Mouse (Mus musculus) T-helper 17 cell (primary cell): ENCODE data around the gene AC134908.4.
"Not testable (repeated sequence)": the region's sequence is repeated elsewhere in the genome, so short reads cannot be mapped to it uniquely, and the experiment has no call there.

Source experiments
- in situ Hi-C, 2 experiments: fragments of 300-600 bp; cut with MboI, MseI; formaldehyde crosslinking; loops; 1 replicate in 1 of 2; 2 replicates in 1 of 2; pipeline ENCODE4 v1.15.1; 2025; ENCODE audit warnings: high pct_unique_total_duplicates in 2 of 2

Gene AC134908.4

GRCm38 (mm10) chr17:25777948-25778347 is 17.5 kb downstream of the AC134908.4 start:
- in situ Hi-C loops = no loop called here

DNA sequence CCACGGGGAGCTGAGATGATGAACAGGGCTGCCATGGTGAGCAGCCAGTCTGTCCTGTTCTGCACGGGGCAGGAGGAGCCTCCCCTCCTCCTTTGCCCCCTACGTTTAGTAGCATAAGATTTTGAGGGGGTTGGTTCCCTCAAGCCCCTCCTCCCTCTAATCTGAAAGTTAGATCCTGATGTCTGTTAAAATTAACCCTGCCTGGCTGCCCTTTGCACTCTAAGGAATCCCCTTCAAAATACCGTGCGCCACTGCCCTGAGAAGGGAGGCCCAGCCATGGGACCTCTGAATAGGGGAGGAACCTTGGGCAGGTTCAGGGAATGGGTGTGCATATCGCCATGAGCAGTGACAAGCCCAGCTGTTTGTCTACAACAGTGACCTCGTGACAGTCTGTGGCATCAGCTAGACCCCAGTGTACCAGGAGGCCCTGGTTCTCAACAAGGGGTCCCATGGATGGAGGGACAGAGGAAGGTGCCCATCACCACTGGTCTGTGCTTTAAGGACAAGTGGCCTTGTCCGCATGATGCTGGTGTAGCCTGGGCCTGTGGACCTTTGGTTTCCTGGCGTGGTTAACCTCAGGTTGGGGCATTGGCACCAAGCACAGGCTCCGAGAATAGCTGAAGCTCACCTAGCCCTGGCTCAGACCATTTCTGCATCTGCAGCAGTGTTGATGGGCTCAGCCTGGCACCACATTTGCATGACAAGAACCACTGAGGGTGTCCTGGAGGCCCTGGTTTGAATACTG is 20.0 kb downstream of the AC134908.4 start:
- in situ Hi-C loops = no loop called here

DNA sequence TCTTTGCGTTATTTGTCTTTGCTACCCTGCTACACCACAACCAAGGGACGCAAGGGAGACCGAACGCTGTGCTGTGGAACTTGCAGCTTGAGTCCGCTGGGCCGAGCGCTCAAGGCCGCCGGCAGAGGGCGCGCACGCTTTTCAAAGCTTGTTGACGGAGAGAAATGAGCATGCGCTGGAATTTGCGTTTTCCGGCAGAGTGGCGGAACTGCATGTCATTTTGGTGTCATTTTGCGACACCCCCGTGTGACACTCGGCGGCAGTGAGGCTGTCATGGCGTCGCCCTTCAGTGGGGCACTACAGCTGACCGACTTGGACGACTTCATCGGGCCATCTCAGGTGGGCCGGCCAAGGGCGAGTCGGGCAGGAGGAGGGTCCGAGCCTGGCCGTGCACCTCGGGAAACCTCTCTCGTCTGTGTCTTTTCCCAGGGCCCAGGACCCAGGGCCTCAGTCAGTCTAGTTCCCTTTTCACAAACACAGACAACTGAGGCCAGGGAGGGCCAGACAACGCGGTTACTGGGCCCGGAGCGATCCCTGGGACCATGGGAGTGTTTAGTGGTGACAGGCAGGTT is 21.8 kb downstream of the AC134908.4 start, which contains the start of gene Narfl:
Gene Narfl (plus strand): TSS at position 228 of the 572 bp plus-strand sequence.
- in situ Hi-C loops = no loop called here

DNA sequence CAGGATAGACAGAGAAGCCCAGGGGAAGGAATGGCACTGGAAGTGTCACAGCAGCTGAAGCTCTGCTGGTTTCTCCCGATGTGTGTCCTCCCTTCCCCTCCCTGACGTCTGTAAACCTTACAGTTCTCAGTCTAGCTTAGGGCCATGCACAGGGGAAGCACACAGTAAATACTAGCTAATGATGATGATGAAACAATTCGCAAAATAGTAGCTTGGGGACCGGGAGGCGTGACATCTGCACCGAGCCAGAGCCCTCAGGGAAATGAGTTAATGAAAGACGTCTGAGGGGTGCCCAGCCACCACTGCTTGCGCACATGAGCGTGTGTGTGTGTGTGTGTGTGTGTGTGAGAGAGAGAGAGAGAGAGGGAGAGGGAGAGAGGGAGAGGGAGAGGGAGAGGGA is 26.1 kb downstream of the AC134908.4 start:
- in situ Hi-C loops = loop anchor here (5.0 kb wide), 1 partner anchor 33 kb away; no protein-coding TSS in a partner anchor

DNA sequence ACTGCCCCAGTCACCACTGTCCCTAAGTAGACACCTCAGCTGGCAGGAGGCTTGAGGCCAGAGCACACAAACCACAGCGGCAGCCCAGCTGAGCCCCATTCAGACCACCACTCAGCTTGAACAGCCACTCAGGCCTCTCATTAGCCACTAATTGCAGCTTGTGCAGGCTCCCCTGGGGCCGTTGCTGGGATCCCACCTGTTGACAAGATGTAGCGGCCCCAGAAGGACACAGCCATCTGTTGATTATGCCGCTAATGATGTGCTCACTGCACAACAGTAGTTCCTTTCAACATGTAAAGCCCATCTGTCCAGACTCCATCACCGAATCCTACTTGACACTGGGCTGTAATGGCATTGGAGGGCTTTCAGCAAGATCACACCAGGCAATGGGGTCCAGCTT is 29.6 kb downstream of the AC134908.4 start:
- in situ Hi-C loops = loop anchor here (5.0 kb wide), 1 partner anchor 36 kb away; no protein-coding TSS in a partner anchor

DNA sequence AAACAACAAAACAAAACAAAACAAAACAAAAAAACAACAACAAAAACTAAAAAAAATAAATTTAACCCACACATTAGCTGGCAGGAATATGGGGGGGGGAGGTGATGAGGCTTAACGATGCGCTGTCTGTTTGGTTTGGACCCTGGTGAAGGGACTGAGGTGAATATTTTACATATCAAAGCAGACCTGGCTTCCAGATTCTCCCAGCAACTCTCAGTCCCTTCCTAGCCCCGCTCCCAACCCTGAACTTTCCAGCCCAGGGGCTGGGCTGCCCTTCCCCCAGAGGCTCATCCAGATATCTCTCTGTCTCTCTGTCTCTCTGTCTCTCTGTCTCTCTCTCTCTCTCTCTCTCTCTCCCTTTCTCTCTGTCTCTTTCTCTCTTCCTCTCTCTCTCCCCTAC is 32.9 kb downstream of the AC134908.4 start:
- in situ Hi-C loops = no loop called here

GRCm38 (mm10) chr17:25761561-25761970 is 33.9 kb downstream of the AC134908.4 start:
- in situ Hi-C loops = no loop called here

DNA sequence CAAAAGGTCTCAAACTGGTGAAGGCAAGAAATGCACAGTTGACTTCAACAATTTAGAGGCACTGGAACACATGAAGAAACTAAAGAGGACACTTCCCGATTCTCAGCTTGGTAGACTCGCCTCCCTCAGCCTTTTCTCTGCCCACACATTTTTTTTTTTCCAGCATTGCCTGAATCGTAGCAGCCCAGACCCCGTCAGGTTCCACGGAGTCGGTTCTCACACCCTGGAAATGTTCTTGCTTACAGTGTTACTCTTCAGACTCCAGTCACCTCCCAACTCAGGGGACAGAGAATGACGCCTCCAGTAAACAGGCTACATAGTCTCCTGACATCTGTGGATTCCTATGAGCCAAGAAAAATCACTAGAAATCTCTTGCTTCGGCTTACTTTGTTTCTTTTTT is 35.3 kb downstream of the AC134908.4 start:
- in situ Hi-C loops = no loop called here

DNA sequence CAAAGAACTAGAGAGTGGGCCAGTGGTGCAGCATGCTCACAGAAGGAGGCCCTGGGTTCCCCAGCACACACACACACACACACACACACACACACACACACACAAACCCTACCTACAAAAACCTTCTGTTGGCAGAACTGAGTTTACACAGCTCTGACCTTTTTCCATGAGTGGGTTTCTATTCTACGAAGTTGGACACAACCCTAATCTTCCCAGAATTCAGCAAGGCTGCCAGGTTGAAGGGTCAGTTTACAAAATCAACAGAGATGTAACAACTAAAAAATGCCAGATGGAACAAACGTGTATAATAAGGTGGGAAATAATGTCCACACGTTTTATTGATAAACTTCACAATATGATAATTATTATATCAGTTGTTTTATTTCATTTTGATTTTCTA is 37.8 kb downstream of the AC134908.4 start:
- in situ Hi-C loops = no loop called here

GRCm38 (mm10) chr17:25756378-25757242 is 38.8 kb downstream of the AC134908.4 start:
- in situ Hi-C loops = no loop called here

DNA sequence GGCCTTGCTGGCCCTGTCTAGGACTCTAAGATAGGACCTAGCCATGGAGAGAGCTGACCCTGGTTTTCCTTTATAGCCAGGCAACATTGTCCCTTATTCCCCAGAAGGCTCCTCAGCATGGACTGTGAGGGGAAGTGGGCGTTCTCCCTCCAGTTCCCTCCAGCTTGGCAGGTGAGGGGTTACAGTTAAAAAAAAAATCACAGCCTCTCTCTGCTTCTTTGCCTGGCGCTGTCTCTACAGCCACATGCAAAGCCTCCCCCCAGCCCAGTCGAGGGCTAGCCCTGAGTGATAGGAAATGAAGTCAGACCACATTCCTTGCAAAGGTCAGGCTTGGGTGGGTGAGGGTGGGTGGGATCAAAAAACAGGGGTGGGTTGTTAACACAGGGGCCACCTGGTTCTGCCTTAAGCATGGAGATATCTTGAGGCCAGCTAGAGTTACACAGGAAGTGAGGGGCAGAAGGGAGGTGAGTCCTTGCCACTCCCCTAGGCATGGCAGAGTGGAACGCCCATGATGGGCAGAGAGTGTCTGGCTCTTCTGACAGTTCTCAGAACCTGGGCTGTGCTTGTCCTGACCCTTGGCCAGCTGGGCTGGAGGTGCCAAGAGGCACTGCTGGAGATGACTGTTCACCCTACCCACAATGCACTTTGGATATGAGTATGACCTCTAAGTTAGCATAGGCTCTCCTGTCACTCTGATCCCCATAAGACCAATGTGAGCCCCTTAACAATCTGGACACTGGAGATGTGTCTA is 39.7 kb downstream of the AC134908.4 start:
- in situ Hi-C loops = no loop called here

DNA sequence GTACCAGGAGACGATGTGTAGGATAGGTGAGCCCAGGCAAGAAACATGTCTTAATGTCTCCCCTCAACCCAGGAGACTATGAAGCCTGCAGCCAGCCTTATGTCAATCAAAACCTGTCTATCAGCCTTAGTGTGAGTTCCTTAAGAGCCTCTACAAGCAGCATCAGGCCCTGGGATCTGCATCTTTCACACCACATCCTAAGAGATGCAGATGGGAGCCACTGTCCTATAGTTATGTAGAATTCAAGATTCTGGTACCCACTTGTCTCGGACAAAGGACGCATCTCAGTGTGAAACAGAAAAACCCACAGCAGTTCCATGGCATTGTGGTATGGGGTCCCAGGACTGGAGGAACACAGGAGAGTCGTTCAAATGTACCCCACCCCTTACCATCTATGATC is 40.4 kb downstream of the AC134908.4 start:
- in situ Hi-C loops = no loop called here

DNA sequence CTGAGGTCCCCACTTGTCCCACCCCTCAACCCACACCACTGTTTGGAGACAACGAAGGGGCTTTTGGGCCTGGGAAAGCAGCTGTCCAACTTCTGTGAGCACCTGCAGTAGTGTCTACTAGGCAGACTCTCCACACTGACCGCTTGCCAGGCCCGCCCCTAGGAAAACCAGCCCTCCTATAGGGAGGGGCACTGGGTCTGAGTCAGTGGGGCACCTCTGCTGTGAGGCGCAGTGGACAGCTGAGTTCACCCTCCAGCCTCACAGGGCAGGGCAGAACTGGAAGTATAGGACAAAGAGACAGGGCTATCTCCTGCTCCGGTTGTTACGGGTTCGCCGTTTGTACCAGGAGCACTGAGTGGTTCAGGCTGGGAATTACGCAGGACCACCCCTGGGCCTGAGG is 41.2 kb downstream of the AC134908.4 start, which contains the start of gene Msln:
Gene Msln (minus strand): TSS at position 138 of the 400 bp plus-strand sequence.
- in situ Hi-C loops = no loop called here

DNA sequence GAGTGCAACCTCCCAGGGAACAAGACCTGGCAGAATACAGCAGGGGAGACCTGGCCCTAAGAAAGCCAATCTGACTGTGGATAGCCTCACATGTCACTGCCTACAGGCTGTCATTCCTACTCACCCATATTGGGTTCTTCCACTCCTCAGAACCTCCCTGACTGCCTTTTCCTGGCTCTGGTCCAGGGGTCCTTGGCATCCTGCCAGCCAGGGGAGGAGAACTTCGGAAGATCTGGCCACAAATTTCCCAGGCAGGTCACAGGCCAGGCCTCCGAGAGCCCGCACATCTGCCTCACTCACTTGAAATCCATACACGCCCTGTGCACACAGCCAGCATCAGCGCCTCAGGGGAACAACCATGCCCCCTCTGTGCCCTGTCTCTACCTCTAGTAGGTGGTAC is 44.0 kb downstream of the AC134908.4 start:
- in situ Hi-C loops = no loop called here

GRCm38 (mm10) chr17:25749314-25749713 is 46.1 kb downstream of the AC134908.4 start:
- in situ Hi-C loops = no loop called here

DNA sequence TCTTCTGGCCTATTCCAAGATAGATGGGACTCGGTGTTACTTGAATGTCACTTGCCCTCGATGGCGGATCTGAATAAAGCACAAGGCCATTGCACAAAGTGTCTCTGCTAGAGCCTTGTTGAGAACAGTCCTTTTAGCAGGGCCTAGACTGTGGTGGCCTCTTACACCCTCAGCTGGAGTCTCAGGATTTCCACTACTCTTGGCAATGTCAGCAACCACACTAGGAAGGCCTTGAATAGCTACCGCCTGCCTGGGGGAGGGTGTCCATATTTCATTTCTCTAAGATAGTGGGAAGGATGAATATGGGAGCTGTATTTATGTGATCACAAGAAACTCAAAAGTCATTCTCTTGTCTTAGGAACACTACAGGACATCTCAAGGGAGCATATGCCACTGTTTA is 47.2 kb downstream of the AC134908.4 start:
- in situ Hi-C loops = no loop called here

DNA sequence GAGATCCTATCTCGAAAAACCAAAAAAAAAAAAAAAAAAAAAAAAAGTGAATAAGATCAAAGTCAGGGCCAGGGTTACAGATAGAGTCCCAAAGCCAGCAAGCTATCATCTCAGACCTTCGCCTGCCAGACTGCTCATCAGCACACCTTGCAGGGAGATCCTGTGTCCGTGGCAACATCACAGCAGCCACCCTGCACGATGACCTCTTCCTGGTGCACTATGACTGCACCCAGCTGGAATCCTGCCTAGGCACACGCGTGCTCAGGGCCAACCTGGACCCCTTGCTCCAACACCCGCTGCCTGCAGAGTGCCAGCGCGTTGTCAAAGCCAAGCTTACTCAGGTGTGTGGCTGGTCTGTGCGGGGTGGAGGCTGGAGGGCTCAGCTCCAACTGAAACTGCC is 51.1 kb downstream of the AC134908.4 start:
- in situ Hi-C loops = no loop called here

DNA sequence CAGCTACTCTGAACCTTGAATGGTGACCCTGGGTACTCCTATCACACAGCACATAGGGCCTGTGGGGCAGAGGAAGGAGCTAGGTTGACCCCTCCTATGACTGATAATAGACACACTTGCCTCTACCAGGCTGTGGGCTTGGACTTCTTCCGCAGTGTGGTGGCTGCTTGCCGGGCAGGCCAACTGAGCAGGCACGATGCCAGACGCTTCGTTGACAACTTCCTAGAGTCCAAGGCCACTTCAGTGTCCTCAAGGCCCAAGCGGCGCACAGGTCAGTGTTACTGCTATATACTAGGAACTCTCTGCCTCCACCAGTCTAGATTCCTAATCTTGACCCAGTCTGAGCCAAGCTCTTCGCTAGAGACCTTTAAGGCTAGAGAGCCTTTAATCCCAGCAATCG is 51.6 kb downstream of the AC134908.4 start:
- in situ Hi-C loops = no loop called here

DNA sequence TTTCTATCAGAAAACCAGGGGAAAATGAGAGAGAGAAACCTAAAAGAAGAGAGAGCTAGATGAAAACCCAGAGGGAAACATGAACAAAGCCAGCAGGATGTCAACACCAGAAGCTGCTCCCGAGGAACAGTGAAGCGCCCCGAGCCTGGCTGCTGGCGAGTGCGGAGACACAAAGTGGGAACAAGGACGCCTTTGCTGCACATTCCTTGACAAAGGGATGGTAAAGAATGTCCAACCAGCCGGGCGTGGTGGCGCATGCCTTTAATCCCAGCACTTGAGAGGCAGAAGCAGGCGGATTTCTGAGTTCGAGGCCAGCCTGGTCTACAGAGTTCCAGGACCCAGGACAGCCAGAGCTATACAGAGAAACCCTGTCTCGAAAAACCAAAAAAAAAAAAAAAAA is 54.0 kb downstream of the AC134908.4 start:
- in situ Hi-C loops = not testable (repeated sequence)
